Mouse (Mus musculus) kidney, postnatal 4 days (tissue): ENCODE data around the gene Acss3.
A peak's percentile ranks its signal among the peaks of the same experiment; 100 is the strongest.

Source experiments
- DNase-seq, 2 experiments: peaks; one replicate each; pipeline ENCODE4 v3.0.0; 2021; ENCODE audit warnings: mixed read lengths in 2 of 2

Gene Acss3

DNA sequence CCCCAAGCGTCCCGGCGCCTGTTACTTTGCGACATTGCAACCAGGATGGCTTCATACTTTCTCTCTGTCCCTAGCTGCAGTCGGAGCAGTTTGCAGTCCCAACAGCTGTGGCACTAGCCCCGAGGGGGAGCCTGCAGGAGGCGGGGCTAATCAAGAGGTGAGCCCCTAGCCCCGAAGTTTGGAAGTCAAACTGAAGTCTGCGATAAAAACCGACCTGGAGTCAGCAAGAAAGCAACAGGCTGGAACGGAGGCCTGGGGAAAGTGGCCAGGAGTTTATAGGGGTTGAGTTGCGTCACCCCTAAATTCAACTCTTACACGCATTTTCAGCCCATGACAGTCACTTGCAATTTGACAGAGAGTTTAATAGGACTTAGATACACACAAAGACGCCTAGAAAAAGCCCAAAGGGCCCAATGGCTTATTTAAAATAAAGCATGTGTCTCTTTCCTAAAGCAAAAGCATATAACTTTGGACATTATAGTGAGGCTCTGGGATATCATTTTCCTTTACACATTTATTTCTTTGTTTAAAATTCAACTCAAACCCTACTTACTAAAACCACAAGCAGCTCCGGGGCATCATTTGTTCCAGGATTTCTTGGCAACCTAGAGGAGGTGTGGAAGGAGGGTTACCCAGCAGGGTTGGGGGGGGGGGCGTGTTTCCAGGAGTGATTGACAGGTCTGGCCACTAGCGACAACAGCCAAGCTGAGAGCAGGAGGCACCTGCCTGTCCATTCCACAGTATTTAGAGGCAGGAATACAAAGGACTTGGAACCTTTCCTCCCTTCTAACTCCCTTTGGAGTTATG, at the start of gene Acss3:
TSS of gene Acss3 (minus strand) at position 140 of the 807 bp plus-strand sequence.
- DNase-seq, result peak; percentile 75 to 82

DNA sequence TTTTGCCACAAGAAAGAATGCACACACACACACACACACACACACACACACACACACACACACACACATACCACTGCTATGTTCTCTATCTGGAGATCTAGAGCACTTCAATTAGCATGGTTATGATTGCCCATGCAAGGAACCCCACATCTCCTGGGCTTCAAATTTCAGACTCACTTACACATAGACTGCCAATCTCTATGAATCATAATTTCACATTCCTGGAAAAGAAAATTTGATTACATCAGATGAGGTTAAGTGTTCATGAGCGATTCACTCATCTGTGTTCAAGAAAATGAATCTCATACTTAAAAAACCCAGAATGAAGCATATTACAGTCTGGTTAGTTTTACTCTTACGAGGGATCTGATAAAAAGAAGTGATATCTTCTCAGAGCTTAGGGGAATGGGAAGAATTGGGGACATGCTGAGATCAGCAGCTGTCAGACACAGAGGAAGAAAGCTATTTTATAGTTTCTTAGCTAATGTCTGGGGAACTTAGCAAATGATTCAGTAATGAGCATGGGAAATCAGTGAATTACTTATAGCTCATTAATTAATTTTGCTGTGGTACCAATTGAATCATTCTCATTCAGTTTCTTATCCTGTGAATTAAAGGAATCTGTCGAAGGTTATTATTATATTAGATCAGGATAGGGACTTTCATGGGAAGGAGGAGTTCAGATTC, 48.7 kb upstream of the Acss3 start:
- DNase-seq, result no peak

DNA sequence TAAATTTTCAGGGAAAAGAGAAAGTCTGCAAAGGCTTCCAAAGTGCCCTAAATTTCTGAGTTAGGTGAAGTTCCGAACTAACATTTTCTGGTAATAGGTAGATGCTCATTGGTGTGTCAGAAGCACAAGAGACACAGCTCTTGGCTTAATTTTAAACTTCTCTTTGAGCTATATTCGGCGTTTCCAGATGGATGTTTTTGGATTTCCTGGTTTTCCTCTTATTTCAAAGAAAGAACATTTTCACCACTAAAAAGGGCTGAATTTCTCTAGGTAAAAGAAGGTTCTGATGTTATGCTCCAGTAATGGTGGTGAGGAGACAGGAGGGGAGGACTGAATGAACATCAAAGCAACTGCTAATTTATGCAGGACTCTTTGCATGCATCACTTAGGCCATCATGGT, 43.0 kb upstream of the Acss3 start:
- DNase-seq, result no peak

GRCm38 (mm10) chr10:107148759-107149158, 25.3 kb upstream of the Acss3 start:
- DNase-seq, result no peak

DNA sequence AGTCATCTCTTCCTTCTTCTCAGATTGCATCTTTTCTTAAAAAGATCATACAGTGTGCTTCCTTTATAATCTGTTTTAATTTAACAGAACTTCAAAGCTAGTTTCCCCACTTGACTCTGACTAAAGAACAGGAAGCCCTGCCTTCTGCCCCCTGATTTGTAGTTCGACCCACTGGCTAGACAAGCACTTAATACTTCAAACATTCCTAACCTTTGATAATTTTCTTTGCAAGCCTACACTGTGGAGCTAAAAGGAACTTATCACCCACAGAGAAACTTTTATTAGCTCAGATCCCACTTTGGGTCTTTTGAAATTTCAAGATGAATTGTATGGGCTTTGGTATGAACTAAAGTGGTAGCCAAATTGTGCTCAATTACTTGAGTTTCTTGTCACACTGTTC, 20.5 kb upstream of the Acss3 start:
- no peak for DNase-seq

- no peak for DNase-seq
These were observed 19.4 kb upstream of the Acss3 start for GRCm38 (mm10) chr10:107142910-107143309.

GRCm38 (mm10) chr10:107122744-107123528, 532 bp downstream of the Acss3 start:
- DNase-seq, result no peak

GRCm38 (mm10) chr10:107121301-107121700, 2.2 kb downstream of the Acss3 start:
- DNase-seq, result no peak

GRCm38 (mm10) chr10:107119135-107119534, 4.3 kb downstream of the Acss3 start:
- no peak for DNase-seq

DNA sequence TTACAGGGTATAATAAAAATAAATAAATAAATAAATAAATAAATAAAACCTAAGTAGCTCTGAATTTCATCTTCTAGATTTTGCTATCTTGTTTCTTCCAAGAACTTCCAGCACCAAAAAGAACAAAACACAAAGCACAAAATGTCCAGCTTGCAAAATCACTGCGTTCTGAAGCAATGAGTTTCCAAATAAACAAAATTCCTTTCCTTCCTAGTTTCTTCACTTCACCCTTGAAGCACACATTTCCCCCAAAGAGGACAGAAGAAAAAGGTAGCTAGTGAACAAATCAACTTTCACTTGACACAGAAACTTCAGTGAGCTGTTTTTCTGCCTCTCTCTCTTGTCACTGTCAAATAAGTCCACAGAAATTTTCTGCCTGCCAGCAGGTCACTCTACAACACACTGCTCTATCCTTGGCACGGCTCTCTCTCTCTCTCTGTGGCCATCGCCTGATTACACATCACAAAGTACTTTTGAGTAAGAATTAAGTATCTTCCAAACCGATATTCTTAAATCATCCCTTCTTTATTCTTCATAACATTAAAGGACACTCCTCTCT, 6.7 kb downstream of the Acss3 start:
- no peak for DNase-seq

DNA sequence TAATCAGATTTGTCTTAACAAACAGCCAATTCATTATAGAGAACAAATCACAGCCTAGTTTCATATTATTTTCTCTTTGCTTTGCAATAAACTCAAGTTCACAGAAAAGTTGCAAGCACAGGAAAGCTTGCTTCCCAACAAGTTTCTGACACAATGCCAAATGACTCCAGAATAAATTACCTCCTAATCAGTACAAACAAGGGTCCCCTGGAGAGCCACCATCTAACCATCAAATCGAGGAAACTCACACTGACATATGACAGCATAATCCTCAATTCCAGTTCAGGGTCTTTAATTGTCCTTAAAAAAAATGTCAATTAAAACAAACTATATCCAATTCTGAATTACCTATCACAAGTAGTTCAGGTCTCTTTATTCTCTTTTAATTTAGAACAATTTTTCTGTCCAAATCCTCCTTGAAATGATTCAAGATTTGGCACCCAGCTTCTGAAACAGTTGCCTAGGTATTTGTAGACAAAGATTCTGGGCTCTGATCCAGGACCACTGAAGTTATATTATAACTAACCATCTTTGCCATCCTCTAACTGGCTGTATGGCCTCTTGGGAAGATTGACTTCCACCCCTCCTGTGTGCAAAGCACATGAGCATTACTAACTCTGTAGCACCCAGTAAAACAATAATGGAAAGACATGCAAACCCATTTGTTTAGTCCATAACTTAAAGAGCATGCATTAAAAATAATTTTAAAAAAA, 7.4 kb downstream of the Acss3 start:
- DNase-seq, result no peak

DNA sequence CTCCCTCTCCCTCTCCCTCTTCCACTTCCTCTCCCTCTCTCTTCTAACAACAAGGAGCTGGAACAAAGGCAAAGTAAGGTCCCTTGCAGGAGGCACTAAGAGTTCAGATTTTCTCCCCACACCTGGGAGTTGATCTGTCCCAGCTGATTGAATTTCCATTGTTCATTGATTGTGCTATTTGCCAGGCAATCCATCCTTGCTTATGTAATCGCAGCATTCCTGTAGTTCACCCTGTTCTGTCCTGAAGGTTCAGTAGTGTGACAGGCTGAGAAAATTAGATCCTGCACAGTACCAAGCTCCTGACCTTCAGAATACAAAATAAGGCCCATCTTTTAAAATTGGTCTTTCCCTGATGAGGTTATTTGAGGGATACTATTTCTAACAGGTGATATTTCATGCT, 8.3 kb downstream of the Acss3 start:
- no peak for DNase-seq

DNA sequence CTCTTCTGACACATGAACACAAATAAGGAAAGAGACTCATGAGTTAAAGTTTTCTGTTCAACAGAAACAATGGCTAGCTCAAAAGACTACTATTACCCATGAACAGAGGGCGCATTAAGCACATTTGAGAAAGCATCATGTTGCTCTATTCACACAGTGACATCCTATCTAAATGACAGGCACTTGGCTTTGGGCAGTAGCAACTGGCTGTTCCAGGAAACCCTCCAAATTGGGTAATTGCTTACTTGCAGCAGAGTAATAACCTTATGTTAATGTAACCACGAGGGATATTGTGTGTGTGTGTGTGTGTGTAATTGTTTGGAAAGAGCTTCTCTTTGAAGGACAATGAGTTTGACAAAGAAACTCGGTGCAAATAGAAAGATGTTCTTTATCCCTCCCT, 29.0 kb downstream of the Acss3 start:
- no peak for DNase-seq

- DNase-seq, result no peak
These were observed 69.4 kb downstream of the Acss3 start for GRCm38 (mm10) chr10:107053846-107054624.

- no peak for DNase-seq
These were observed 73.0 kb downstream of the Acss3 start for GRCm38 (mm10) chr10:107050489-107050888.

GRCm38 (mm10) chr10:107042656-107043055, 80.8 kb downstream of the Acss3 start:
- no peak for DNase-seq

DNA sequence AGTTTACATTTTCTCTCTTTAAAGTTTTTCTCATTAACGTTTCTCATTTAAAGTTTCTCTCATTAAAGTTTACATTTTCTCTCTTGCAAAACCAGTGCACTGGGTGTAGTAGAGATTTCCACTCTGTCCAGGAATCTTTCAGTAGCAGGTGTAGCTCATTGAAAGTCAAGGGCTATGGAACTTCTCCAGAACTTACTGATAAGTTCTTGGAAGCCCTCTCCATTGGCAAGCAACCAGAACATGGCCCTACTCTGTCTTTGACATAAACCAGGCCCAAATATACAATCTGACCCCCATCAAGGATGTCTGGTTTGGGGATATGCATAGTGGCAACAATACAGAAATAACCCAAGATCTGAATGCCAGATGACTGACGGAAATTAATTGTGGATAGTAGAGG, 82.6 kb downstream of the Acss3 start:
- no peak for DNase-seq

DNA sequence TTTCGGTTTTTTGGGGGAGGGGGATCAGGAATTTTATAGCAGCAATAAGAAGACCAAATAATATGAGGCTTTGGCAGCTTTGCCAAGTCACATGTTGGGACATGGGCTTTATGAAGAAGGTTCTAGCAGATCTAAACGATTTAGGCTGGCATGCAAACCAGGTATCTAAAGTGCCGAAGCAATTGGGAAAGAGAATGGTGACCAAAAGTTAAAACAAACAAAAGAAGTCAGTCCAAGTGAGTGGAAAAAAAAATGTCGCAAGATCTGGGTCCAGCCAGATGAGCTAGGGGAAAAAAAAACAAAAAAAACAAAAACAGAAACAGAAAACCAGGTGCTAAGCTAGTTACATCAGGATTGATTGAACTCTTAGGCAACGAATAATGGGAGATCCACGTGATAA, 83.1 kb downstream of the Acss3 start:
- no peak for DNase-seq

DNA sequence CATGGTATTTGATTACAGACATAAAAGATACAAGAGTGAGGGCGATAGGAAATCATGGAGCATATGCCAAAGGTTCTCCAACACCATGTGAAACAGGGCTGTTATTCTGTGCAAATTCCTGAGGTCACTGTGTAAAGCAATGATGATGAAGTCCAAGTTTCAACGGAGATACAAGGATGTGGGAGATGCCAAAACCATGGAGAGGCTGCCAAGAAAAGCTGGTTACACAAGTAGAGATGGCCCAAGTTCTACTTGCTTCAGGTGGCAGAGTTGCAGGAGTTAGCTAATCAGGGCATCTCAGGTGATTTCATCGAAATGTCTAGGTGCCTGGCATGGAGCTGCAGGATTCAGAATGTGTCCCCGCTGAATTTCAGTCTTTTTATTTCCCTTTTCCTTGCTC, 84.3 kb downstream of the Acss3 start:
- no peak for DNase-seq

DNA sequence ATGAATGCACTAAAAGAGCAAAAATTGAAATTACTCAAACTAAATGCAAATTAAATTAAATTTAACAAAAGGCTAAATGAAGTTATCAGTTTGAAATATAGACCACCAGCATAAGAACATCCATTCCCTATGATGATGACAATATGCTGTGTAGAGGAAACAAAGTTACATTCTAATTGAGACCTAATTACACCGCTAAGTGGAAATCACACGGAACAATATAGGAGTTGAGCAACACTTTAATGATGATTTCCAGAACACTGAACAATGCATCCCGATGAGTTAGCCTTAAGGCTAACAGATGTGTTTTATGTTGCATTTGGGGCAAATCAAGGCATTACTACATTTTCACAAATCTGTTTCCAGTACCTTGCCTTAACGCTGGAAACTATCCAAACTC, 99.2 kb downstream of the Acss3 start:
- DNase-seq, result no peak

- no peak for DNase-seq
These were observed 102.3 kb downstream of the Acss3 start for GRCm38 (mm10) chr10:107021118-107021517.

DNA sequence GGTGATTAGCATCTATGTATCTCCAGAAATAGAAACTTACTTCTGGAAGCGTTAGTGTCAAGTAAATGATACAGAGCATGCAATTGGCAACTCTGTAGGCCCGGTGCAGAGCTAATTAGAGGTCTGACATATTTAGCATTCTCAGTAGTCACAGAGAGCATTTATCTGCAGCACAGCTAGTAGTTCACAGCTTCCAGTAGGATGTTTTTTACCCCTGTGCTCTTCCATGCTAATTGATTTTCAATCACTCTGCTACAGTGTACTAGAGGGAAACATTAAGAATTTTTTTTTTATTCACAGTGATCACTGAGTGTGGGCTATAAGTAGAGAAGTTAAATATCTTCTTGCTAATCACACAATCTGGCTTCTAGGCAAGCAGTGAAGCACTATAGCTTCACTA, 112.3 kb downstream of the Acss3 start:
- DNase-seq, result no peak
